Mouse (Mus musculus) midbrain, embryonic 16.5 days (tissue): ENCODE measurements around the gene Hao2. TPM values are rescaled to one million over a fixed set of nuclear protein-coding genes. Genes with fewer than 3 reads are reported as not detected.

Experiments
- ATAC-seq: fragments of 200-750 bp; cut with Nextera tagmentation; 2 replicates; pipeline ENCODE4 v1.8.0; 2017; ENCODE audit warnings: moderate TSS enrichment
- H3K27ac ChIP-seq: fragments of 300-500 bp; sonication (generic); 2 replicates; pipeline ENCODE4 v1.5.1; 2014; ENCODE audit warnings: mild to moderate bottlenecking, low read length, mixed read lengths
- H3K27me3 ChIP-seq: fragments of 300-500 bp; sonication (generic); 2 replicates; pipeline ENCODE4 v1.6.1; 2014; ENCODE audit warnings: low read depth, low read length, mixed read lengths; ENCODE audit not compliant: control insufficient read depth, insufficient read depth
- H3K36me3 ChIP-seq: fragments of 300-500 bp; sonication (generic); 2 replicates; pipeline ENCODE4 v1.6.1; 2014; ENCODE audit warnings: mild to moderate bottlenecking, low read length, moderate library complexity, mixed read lengths; ENCODE audit not compliant: control insufficient read depth, insufficient read depth
- H3K4me1 ChIP-seq: fragments of 300-500 bp; sonication (generic); 2 replicates; pipeline ENCODE4 v1.6.1; 2014; ENCODE audit warnings: mild to moderate bottlenecking, low read length, mixed read lengths; ENCODE audit not compliant: control insufficient read depth, insufficient read depth
- H3K4me2 ChIP-seq: fragments of 300-500 bp; sonication (generic); 2 replicates; pipeline ENCODE4 v1.6.1; 2014; ENCODE audit warnings: mild to moderate bottlenecking, low read length, mixed read lengths
- H3K4me3 ChIP-seq: fragments of 300-500 bp; sonication (generic); 2 replicates; pipeline ENCODE4 v1.5.1; 2014; ENCODE audit warnings: low read depth, mild to moderate bottlenecking, low read length, moderate library complexity, mixed read lengths
- H3K9ac ChIP-seq: fragments of 300-500 bp; sonication (generic); 2 replicates; pipeline ENCODE4 v1.6.1; 2014; ENCODE audit warnings: low read depth, low read length, mixed read lengths
- H3K9me3 ChIP-seq: fragments of 300-500 bp; sonication (generic); replicated peaks from 2 replicates; pipeline ENCODE4 v1.6.1; 2014; ENCODE audit warnings: mild to moderate bottlenecking, low read length, mixed read lengths; ENCODE audit not compliant: control insufficient read depth, poor library complexity, severe bottlenecking
- WGBS: fragments of 180-500 bp; shearing (Covaris S2); extraction: QIAGEN DNeasy Blood & Tissue Kit; methylation state at CpG from one replicate; pipeline ENCODE4 v1.1.7; 2014; 5-methylcytosine and 5-hydroxymethylcytosine counted together
- polyA plus RNA-seq: library from polyadenylated mRNA; unstranded; fragments of >200 nt; fragmentation: Nextera tagmentation; extraction: Ambion mirVana; gene quantifications from 2 replicates; pipeline ENCODE4 v1.2.1, GENCODE M21; 2015

Gene Hao2
- not detected in 2 replicates for polyA plus RNA-seq

DNA sequence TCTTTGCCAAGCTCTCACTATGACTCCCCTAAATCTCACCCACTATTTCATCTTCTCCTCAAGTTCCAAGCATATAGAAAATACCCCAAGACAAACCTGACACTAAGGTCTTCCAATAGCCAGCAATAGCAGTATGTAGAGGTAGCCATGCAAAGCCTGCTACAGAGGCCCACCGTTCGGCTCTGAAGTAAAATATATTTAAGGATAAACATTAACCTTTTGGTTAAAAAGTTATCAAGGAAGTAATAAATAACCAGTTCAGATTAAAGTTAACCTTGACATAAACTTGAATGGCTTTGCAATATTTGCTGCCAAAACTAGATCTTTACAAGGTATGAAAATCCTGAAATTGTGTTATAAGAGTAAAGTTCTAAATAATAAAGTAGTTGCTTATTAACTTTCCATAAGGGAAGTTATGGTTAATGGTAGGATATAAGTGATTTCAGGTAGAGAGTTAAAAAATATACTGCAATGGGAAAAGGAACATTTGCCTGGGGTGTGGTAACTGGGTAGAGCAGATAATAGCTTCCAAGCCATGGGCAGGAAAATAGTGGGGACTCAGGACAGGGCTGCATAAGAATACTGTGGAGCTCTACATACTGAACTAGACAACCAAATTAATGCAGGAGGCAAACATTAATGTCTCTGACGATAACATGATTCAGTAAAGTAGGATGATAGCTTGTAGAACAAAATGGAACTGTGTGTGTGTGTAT, at the start of gene Hao2:
TSS of gene Hao2 (minus strand) at position 183 of the 716 bp plus-strand sequence.
- no peaks in the 10 kb centered on the region for H3K36me3 ChIP-seq
- H3K27ac ChIP-seq, result no peak within 1 kb of the TSS
- H3K4me1 ChIP-seq, result no peaks in the 10 kb centered on the region
- H3K9me3 ChIP-seq, result no peaks in the 10 kb centered on the region
- WGBS, result 90% methylated on average over 3 of the region's 3 CpGs
- ATAC-seq, result no peak
- H3K4me2 ChIP-seq, result no peak within 1 kb of the TSS
- no peak within 1 kb of the TSS for H3K9ac ChIP-seq
- no peak within 1 kb of the TSS for H3K4me3 ChIP-seq
- H3K27me3 ChIP-seq, result no peaks in the 10 kb centered on the region

DNA sequence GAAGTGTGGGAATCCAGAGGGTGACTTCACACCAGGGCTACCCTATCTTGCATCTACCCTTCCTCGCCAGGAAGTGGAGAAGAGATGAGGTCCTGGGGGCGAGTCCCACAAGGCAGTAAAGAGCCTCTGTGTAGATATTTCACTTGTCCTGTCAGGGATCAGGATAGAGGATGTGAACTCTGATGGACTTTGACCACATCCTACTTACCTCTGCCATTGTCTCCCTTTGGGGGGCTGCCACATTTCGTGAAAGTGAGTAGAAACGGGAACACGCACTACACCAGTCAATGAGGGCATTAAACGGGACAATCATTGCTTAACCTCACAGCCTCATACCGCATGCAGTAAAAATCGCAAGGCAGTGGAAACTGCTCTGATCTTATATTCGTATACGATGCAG, 48.6 kb upstream of the Hao2 start:
- Histone ChIP-seq H3K27me3 (no peaks in the 10 kb centered on the region), H3K4me3 (peak overlapping the region; percentile 36), H3K4me2 (peak overlapping the region; percentile 71), H3K9ac (peak overlapping the region; percentile 60; the same call in 1 of the 2 replicates), H3K36me3 (no peaks in the 10 kb centered on the region), H3K4me1 (peaks cover 11% of the 10 kb centered on the region; the same call in 1 of the 2 replicates), H3K27ac (no peak overlapping the region), H3K9me3 (no peaks in the 10 kb centered on the region)
- WGBS, result 25% methylated on average over 10 of the region's 10 CpGs
- ATAC-seq, result peak; percentile 44; the same call in 1 of the 2 replicates

DNA sequence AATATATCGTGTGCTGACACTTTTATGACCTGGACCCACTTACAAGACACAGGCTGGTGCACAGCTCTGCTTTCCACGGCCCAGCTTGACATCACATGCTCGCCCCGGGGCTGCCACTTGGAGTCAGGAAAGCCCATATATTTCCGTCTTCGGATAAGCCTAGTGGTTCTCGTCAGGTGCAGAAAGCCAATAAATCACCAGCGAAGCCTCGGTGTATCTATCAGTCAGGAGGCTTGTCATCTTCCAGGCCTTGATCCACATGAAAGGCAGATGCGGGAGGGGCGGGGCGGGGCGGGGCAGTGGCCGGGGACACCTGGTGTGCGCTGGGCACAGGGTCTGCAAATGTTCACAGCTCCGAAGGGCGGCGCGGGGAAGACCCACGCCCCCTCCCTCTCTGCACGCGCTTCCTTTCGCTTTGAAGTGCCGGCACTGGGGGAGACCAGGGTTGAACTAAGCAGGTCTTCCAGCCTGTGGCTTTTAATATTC, 48.1 kb upstream of the Hao2 start:
- Histone ChIP-seq H3K9ac (peak overlapping the region; percentile 60), H3K4me3 (peak overlapping the region; percentile 36), H3K4me1 (peaks cover 11% of the 10 kb centered on the region; the same call in 1 of the 2 replicates), H3K27me3 (no peaks in the 10 kb centered on the region), H3K36me3 (no peaks in the 10 kb centered on the region), H3K4me2 (peak overlapping the region; percentile 71), H3K9me3 (no peaks in the 10 kb centered on the region), H3K27ac (peak overlapping the region; percentile 44; the same call in 1 of the 2 replicates)
- peak; percentile 96 for ATAC-seq
- WGBS, result 7% methylated on average over 23 of the region's 24 CpGs

- no peak; the same call in 1 of the 2 replicates for ATAC-seq
- no peaks in the 10 kb centered on the region for H3K27me3 ChIP-seq
- H3K27ac ChIP-seq, result no peak overlapping the region
- no peak overlapping the region for H3K9ac ChIP-seq
- peaks cover 11% of the 10 kb centered on the region; the same call in 1 of the 2 replicates for H3K4me1 ChIP-seq
- no peak overlapping the region for H3K4me3 ChIP-seq
- no peaks in the 10 kb centered on the region for H3K36me3 ChIP-seq
- 55% methylated on average over 4 of the region's 4 CpGs for WGBS
- H3K9me3 ChIP-seq, result no peaks in the 10 kb centered on the region
- H3K4me2 ChIP-seq, result no peak overlapping the region
Measured at GRCm38 (mm10) chr3:98940225-98940624, 47.2 kb upstream of the Hao2 start.

DNA sequence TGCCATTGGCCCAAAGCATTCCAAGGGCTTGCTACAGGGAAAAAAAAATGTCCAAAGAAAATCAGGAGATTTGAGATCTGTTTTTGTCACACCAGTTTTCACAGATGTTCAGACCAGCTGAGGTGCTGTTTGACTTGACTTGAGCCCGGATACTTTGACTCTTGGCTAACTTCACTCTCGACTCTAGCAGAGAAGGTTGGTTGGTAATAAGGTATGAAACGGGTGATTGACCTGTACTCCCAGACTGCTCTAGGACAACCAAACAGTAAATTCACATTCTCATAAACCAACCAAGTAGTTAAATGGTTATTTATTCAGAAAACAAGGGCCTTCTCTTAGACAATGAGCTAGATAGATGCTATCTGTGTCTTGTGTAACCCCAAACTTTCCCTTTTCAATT, 43.4 kb upstream of the Hao2 start:
- H3K4me2 ChIP-seq, result no peak overlapping the region
- H3K36me3 ChIP-seq, result no peaks in the 10 kb centered on the region
- WGBS, result 89% methylated on average over 3 of the region's 3 CpGs

DNA sequence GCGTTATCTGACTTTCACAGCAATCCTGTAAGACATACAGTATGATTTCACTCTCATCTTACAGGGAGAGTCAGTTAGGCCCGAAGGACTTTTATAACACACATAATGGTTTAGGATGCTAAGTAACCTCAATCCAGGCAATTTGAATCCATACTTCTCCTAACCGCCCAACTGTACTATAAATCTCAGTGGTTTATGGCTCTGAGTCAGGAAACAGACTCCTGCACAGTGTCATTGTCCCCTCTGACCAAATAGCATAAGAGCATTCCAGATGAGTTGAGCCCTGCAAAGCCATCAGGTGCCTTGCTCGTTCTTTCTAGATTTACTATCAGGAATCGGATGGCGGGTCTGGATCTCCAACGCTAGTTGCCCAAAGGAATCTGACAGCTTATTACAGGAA, 41.6 kb upstream of the Hao2 start:
- Histone ChIP-seq H3K4me1 (no peaks in the 10 kb centered on the region), H3K36me3 (no peaks in the 10 kb centered on the region), H3K9ac (no peak overlapping the region), H3K4me2 (no peak overlapping the region), H3K27me3 (no peaks in the 10 kb centered on the region), H3K9me3 (no peaks in the 10 kb centered on the region), H3K27ac (no peak overlapping the region), H3K4me3 (no peak overlapping the region)
- ATAC-seq, result no peak
- WGBS, result 91% methylated on average over 7 of the region's 7 CpGs

More for the DNA sequence above, 43.4 kb upstream of the Hao2 start:
- peaks cover 5% of the 10 kb centered on the region; the same call in 1 of the 2 replicates for H3K4me1 ChIP-seq
- H3K9me3 ChIP-seq, result no peaks in the 10 kb centered on the region
- no peak overlapping the region for H3K27ac ChIP-seq
- H3K4me3 ChIP-seq, result no peak overlapping the region
- no peaks in the 10 kb centered on the region for H3K27me3 ChIP-seq
- H3K9ac ChIP-seq, result no peak overlapping the region
- ATAC-seq, result no peak

DNA sequence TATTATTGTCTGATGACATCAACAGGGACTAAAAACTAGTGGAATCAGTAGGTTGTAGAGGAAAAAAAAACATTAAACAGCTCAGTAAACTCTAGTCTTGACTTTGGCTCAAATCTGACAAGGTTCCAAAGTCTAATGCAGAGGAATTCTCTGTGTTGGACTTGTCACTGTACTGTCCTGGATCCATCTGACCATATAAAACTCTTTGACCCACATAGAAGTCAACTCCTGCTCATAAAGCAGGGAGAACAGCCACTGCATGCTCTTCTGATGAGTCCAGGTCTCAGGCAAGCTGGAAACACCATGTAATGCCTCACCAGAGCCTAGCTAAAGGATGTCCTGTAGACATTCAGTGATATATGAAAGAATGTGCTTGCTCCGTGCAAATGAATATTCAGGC, 41.0 kb upstream of the Hao2 start:
- 68% methylated on average over 1 of the region's 1 CpGs for WGBS
- no peak for ATAC-seq
- H3K4me1 ChIP-seq, result no peaks in the 10 kb centered on the region
- no peaks in the 10 kb centered on the region for H3K9me3 ChIP-seq
- H3K9ac ChIP-seq, result no peak overlapping the region
- H3K4me2 ChIP-seq, result no peak overlapping the region
- H3K27ac ChIP-seq, result no peak overlapping the region
- H3K4me3 ChIP-seq, result no peak overlapping the region
- no peaks in the 10 kb centered on the region for H3K36me3 ChIP-seq
- no peaks in the 10 kb centered on the region for H3K27me3 ChIP-seq

DNA sequence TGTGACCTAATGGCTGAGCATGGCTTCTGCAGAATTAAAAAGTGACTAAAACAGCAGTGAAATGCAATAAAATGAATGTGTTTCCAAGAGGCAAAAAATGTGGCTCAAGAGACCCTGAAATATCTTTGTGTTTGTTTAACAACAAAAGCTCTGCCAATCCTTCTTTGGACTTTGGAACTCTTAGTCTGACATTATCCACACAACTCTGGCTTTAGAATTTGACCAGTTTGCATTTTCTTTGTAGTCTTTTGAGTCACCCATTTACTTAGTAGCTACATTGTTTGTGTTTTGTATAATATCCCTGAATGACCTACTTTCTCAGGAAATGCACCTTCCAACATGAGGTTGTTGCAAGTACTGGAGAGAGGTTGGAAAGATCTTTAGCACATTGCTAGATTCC, 39.4 kb upstream of the Hao2 start:
- H3K4me1 ChIP-seq, result no peaks in the 10 kb centered on the region
- H3K4me2 ChIP-seq, result no peak overlapping the region
- ATAC-seq, result no peak
- no peak overlapping the region for H3K27ac ChIP-seq
- no peaks in the 10 kb centered on the region for H3K27me3 ChIP-seq
- no peak overlapping the region for H3K4me3 ChIP-seq
- H3K36me3 ChIP-seq, result no peaks in the 10 kb centered on the region
- no peaks in the 10 kb centered on the region for H3K9me3 ChIP-seq
- H3K9ac ChIP-seq, result no peak overlapping the region

GRCm38 (mm10) chr3:98931836-98932235, 38.8 kb upstream of the Hao2 start:
- WGBS, result 76% methylated on average over 1 of the region's 1 CpGs
- Histone ChIP-seq H3K27me3 (no peaks in the 10 kb centered on the region), H3K27ac (no peak overlapping the region), H3K4me2 (no peak overlapping the region), H3K9me3 (no peaks in the 10 kb centered on the region), H3K9ac (no peak overlapping the region), H3K36me3 (no peaks in the 10 kb centered on the region), H3K4me1 (no peaks in the 10 kb centered on the region), H3K4me3 (no peak overlapping the region)
- no peak for ATAC-seq
